Mouse (Mus musculus): ENCODE data around the gene Lmntd1.

Gene Lmntd1

DNA sequence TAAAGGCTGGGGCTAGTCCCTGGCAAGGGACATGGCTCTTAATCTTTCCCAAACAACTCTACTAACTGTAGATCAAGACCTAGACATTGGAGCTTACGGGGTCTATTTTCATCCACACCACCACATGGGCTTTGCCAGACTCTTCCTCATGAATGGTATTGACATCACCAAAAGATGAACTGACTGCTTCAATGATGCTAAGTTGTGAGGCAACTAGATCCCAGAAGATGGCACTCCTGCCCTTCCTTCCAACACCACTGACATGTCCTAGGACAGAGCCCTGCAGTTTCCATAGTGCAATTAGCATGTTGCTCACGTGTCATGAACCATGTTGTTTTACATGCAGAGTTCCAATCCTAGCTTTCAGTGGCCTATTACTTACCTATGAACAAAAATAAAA, 217.6 kb downstream of the Lmntd1 start:
- in situ Hi-C loops (cut with MboI; ENCODE audit: unreplicated experiment in 2 of 2) = no loop called here

DNA sequence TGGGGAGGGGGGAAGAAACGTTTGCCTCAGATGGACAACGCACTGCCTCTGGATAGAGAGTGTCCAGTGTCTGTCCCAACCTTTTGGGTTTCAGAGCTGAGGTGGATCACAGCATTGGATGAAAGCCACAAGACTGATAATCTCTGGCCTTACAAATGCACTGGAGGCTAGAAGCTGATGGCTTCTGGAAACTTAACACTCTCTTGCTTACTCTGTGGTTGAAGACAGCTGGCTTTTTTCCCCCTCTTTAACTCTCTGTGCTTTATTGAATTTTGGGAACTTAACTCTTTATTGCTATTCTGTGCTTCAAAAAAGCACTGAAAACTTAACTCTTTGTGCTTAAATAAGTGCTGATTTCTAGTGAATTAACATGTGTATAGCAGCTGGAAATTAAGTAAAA, 223.7 kb downstream of the Lmntd1 start:
- in situ Hi-C loops (cut with MboI; ENCODE audit: unreplicated experiment in 2 of 2) = no loop called here

DNA sequence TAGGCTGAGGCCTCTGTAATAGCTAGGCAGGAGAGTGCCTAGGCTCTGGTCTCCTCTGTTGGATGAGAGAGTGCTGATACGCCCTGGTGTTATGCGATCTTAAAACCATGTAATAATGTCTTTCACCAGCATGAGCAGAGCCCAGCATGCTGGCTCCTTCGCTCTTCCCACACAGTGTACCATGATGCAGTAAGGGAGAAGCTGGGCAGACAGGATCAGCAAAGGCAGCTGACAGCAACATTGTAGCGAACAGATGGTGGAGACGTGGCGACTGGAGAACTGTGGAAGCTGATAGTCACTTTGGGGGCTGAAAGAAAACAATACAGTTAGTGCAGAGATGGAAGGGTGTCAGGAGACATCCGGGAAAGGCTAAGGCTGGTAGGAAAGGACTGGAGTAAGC, 224.2 kb downstream of the Lmntd1 start:
- in situ Hi-C loops (cut with MboI; ENCODE audit: unreplicated experiment in 2 of 2) = no loop called here

DNA sequence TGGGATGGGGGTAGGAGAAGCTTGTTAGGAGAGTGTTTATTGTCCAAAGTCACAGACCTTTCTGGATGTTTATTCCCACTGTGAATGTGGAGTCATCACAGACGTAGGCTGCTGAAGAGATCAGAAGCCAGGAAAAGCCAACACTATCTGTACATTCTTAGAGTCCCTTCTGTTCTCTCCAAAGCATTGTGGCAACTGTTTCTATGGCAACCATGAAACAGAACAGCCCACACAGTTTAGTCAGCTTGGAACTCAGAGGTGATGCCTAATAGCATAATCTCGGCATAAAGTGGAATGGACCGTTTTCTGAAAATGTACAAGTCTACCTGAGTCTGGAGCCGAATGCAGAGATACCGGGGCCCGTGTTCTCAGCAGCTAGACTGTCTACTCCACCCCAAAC, 226.7 kb downstream of the Lmntd1 start:
- in situ Hi-C loops (cut with MboI; ENCODE audit: unreplicated experiment in 2 of 2) = no loop called here

DNA sequence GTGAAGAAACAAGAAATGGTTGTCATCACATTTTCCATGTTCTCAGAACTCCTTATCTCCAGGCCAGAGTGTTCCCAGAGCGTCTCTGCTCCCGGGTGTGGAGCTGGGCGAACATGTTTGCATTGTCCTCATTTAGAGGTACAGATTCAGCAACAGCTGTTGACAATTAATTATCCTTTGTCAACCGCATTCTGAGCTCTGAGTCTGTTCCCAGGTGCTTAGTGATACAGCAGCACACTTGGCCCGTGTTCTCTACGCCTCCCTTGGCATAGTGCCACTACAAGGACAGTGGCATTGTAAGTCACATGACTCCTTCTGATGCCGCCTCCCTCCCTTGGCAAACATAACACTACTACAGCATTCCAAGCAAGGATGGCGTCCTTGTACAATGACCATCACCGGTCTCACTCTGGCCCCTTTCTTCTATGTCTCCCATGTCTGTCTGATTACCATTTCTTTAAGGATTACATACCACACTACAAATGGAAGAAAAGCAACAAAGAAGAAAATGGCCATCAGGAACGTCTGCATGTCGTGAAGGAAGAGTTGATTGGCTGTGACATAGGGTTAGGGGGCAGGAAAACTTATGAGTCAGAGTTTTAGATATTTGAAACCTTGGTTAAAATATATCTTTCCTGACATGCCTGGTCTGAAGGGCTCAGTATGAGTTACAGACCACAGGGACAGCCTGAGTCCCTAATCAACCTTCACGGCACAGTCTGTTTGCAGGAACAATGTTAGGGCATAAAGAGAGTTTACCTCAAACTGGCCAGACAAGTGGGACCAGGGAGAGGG, 231.3 kb downstream of the Lmntd1 start:
- in situ Hi-C loops (cut with MboI; ENCODE audit: unreplicated experiment in 2 of 2) = no loop called here

DNA sequence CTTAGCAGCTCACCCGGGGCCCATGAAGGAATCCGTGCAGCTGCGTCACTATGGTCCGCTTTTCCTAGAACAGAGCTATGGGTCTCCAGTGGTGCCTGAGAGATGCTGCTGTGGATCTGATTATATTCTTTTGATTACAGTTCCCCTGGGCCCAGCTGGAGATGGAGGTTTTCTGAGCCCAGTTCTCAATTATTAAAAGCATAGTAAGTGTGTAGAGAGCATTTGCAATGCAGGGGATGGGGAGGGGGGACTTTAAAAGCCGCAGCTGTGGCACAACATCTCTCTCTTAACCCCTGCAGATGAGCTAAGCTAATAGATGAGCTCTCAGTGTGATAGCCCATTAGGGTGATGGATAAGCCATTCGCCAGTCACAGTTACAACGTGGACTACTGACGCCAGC, 233.2 kb downstream of the Lmntd1 start:
- in situ Hi-C loops (cut with MboI; ENCODE audit: unreplicated experiment in 2 of 2) = no loop called here

DNA sequence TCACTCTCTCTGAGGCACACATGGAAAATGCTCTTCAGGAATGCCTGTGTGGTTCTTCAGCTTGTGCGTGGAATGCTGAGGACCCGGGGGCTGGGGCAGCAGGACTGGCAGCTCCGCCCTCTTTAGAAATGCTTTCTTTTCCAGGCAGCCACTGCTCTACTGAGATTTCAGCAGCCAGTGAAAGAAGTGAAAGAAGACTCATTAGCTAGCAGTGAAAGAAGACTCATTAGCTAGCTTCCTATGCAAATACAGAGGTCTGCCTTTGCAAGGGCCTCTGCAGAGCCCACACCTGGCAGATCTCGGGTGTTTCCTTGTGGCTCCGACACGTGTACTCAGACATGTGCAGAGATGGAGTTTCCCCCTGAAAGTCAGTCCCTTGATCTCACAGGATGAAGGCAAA, 234.9 kb downstream of the Lmntd1 start:
- in situ Hi-C loops (cut with MboI; ENCODE audit: unreplicated experiment in 2 of 2) = no loop called here

DNA sequence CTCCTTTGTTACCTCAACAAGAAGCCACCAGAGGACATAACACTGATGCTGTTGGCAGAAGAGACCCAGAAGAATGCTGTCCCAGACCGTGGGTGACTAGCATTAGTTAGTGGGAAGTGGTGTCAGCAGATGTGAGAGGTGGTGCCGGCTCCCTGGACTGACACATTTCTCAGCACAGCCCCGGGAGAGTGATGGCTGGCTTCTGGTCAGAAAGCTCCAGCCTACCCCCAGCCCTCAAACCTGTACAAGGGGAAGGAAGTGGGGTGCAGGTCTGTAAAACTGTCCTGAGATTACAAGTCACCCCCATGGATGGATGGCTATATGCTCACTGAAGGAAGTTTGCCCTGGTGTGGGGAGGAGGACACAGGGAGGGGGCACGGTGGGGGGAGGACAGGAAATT, 235.4 kb downstream of the Lmntd1 start:
- in situ Hi-C loops (cut with MboI; ENCODE audit: unreplicated experiment in 2 of 2) = no loop called here

DNA sequence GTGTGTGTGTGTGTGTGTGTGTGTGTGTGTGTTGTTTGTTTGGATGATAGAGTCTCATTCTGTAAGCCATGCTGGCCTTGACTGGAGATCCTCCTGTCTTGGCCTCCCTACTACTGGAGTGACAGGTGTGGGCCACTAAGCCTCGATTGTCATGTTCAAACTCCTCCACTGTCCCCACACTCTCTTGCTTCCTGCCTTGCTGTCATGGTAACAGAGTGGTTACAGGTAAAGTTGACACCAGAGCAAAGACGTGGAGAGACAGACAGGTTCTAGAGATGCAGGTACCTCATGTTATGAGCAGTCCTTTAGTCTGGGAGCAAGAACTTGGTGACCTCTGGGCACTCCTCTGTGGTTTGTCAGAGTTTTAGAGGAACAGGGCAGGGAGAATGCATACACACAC, 239.7 kb downstream of the Lmntd1 start:
- in situ Hi-C loops (cut with MboI; ENCODE audit: unreplicated experiment in 2 of 2) = loop anchor here in 1 of 2 experiments (25.0 kb wide), 2 partner anchors 1238 to 1388 kb away; no protein-coding TSS in a partner anchor

DNA sequence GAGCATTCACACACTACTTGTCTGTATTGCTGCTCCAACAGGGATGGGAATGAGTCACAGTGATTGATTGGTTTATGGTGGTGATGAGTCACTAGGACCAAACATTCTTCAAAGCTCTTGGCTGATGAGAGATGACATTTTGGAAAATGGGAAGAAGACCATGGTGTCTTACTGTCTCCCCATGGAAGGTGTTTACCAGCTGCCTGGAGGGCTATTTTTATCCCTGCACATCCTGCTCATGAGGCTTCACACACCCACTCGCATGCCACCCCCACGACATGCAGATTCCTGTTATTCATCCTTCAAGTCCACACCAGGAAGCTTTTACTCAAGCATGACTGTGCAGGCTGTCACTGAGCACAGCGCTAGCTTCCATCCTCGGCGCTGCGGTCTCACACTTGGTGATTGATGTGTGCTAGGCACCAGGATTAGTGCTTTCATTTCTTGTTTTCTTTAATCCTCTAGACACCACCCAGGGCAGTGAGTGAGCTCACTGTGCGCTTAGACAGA, 240.4 kb downstream of the Lmntd1 start:
- in situ Hi-C loops (cut with MboI; ENCODE audit: unreplicated experiment in 2 of 2) = loop anchor here in 1 of 2 experiments (25.0 kb wide), 2 partner anchors 1239 to 1389 kb away; no protein-coding TSS in a partner anchor

DNA sequence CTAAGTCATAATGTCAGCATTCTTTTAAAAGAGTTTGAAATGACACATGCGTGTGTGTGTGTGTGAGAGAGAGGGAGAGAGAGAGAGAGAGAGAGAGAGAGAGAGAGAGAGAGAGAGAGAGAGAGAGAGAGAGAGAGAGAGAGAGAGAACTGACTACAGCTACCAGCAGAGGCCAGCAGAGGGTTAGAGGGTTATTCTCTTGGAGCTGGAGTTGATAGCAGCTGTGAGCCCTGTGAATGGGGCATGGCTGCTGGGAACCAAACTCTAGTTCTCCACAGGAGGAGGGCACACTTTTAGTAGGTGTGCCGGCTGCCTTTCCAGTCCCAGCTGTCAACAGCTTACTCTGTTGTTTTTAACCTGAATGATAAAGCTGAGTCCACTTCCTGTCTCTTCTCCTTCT, 242.1 kb downstream of the Lmntd1 start:
- in situ Hi-C loops (cut with MboI; ENCODE audit: unreplicated experiment in 2 of 2) = loop anchor here in 1 of 2 experiments (25.0 kb wide), 2 partner anchors 1240 to 1390 kb away; no protein-coding TSS in a partner anchor

DNA sequence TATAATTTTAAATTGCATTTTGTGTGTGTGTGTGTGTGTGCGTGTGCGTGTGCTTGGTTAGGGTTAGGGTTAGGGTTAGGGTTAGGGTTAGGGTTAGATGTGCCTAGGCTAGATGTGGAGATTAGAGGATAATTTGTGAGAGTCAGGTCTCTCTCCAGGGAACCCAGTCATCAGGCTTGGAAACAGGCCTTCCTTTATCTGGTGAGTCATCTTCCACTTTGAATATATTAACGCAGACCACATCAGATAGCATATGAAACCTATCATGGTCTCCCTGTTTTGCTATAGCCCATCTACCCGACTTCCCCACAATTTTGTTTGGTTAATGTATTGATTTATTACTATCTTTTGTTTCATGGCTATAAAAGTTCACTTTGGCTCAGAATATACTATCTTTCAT, 242.5 kb downstream of the Lmntd1 start:
- in situ Hi-C loops (cut with MboI; ENCODE audit: unreplicated experiment in 2 of 2) = loop anchor here in 1 of 2 experiments (25.0 kb wide), 2 partner anchors 1241 to 1391 kb away; no protein-coding TSS in a partner anchor

DNA sequence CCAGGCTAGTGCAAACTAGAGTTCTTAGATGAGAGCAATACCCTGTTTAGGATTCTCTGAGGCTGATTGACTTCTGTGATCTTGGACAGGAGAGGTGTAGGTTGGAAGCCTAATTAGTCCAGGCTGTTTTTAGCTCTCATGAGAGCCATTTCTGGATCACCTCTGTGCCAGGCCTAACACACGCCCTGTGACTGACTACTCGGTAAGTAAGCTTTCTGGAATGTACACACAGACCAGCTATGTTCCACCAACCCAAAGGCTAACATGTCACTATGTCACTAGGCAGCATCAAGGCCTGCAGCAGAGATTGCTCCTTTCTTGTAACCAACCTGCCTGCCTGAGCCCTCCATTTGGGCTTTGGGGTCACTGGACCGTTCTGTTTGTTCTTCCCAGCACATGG, 243.8 kb downstream of the Lmntd1 start:
- in situ Hi-C loops (cut with MboI; ENCODE audit: unreplicated experiment in 2 of 2) = loop anchor here in 1 of 2 experiments (25.0 kb wide), 2 partner anchors 1242 to 1392 kb away; no protein-coding TSS in a partner anchor

DNA sequence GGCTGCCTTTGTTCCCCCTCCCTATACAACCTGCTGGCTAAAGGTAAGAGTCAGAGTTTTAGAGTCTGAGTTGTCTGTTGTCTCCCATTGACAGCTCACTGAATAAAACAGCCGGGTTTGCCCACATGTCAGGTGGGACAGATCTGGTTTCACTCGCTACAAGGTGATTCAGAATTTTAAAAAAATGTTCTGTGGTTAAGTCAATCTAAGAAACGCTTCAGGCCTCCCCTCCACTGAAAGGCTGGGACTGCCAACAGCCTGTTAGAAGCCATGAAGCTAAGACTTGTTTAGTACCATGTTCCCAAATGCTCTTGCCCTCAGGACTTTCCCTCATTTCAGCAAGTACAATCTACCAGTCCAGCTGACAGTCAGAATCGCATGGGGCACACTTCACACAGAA, 244.8 kb downstream of the Lmntd1 start:
- in situ Hi-C loops (cut with MboI; ENCODE audit: unreplicated experiment in 2 of 2) = loop anchor here (10.0 to 25.0 kb wide), 5 partner anchors 426 to 1393 kb away; no protein-coding TSS in a partner anchor

DNA sequence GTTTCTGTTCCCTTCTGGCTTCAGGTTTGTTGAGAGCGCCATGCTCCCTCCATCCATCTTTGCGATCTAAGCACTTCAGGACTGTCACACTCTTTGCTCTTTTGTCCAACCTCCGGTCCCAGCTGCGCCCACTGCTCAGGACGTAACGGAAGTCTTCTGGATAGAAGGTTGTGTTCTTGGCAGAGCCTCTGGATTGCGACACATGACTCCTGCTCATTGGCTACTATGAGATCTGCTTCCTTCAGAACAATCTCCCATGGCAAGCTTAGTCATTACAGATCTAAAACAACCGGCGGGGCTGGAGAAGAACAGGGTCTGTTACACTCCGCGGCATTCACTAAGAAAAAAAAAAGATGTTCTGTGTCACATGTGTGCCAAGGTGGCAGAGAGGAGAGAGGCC, 247.6 kb downstream of the Lmntd1 start:
- in situ Hi-C loops (cut with MboI; ENCODE audit: unreplicated experiment in 2 of 2) = loop anchor here (10.0 to 25.0 kb wide), 5 partner anchors 428 to 1396 kb away; no protein-coding TSS in a partner anchor

DNA sequence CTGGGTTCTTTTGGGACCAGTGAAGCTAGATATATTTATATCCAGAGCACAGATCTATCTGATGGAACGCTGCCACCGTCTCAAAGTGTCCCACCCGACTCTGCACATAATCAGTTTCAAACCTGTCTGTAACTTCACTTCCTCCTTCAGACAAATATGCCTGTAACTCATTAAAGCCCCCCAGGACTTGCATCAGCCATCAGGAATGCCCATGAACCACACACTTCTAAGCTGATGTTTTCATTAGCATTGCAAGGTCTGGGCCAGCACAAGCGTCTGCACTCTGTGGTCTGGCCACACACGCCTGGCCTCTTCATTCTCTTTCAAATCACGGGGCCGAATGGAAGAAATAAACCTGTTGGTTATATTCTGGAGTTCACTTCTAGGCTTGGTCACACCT, 250.4 kb downstream of the Lmntd1 start:
- in situ Hi-C loops (cut with MboI; ENCODE audit: unreplicated experiment in 2 of 2) = loop anchor here (5.0 to 25.0 kb wide), 8 partner anchors 429 to 1399 kb away; no protein-coding TSS in a partner anchor

DNA sequence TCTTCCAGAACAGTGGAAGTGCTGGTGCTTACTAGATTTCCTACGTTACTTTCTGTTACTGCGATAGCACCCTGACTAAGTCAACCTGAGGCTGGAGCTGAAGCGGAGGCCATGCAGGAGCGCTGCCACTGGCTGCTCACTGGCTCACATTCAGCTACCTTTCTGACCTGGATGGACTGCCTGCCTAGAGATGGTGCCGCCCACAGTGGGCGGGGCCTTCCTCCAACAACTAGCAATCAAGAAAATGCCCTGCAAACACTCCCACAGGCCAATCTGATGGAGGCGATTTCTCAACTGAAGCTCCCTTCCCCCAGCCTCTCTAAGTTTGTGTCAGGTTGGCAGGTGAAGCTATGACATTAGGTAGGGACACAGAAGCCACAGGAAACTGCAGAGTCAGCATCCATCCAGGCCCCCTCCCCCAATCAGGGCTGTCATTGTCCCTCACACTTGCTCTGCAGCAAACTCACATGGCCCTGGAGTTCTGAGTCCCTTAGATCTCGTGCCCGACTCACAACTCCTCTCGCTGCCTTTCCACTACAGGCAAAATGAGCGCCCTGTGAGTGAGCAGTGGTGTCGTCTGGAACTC, 252.9 kb downstream of the Lmntd1 start:
- in situ Hi-C loops (cut with MboI; ENCODE audit: unreplicated experiment in 2 of 2) = loop anchor here (5.0 to 25.0 kb wide), 8 partner anchors 431 to 1401 kb away; no protein-coding TSS in a partner anchor

DNA sequence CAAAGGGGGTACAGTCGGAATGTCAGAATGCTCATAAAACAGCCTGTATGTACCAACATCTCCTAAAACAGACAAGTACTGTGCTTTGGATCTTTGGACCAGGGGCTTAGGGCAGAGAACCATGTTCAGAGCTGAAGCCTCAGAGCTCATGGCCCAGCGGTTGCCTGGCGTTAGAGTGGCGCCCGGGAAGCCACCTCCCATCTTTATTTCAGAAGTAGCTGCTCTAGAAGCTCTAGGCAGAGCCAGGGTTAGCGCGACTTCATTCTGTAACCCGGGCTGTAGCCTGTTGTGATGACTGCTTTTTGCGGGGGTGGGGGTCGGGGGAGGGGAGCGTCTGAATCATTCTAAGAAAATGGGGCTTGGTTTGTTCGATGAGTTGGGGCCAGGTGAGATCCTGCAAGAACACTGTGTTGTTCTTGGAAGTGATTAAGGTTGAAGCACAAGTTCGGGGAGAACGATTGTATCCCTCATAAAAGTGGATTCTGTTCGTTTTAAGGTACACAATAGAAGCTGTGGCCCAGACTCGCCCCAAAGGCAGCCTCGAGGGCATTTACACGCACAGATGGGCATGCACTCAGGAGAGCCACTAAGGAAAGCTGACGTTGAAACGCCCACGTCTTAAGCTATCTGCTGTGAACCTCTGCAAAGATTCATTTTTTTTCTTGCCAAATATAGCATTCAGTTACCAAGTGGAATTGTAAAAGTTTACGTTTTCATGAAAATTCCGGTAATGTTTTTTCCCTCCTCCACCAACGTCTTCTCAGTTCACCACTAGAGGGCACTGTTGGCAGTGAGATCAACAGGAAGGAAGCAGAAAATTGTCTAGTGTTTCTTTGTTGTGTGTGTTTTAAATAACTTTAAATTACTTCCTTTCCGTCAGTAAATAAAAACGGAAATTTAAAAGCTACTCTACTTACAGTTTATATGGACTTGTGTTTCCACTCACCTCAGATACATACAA, 254.4 kb downstream of the Lmntd1 start:
- in situ Hi-C loops (cut with MboI; ENCODE audit: unreplicated experiment in 2 of 2) = loop anchor here (5.0 to 25.0 kb wide), 8 partner anchors 433 to 1403 kb away; no protein-coding TSS in a partner anchor

DNA sequence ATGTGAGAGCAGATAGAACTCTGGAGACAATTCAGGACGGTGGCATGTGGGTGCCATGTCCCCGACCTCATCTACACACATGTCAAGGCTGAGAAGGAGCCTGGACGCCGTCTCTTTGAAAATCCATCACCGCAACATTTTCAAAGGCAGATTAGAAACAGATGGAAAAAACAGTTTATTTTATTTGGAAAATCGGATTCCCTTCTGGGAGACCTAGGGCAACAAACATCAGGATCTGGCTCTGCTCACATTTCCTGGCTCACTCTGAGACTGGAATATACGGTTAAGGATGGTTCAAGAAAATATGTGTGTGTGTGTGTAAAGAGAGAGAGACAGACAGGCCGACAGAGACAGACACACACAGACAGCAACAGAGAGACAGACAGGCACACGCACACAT, 256.1 kb downstream of the Lmntd1 start:
- in situ Hi-C loops (cut with MboI; ENCODE audit: unreplicated experiment in 2 of 2) = loop anchor here in 1 of 2 experiments (25.0 kb wide), 2 partner anchors 1254 to 1404 kb away; no protein-coding TSS in a partner anchor

DNA sequence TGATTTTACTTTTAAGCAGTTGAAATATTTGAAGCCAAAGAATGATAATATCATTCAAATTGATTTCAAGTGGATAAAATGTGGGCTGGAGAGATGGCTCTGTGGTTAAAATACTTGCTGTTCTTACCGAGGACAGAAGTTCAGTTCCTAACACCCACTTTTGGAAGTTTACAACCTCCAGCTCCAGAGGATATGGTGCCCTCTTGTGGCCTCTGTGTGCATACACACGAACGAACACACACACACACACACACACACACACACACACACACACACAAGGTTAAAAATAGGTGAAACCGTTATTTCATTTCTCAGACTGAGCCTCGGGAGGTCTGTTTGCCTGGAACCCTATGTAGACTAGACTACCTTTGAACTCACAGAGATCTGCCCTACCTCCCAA, 260.3 kb downstream of the Lmntd1 start:
- in situ Hi-C loops (cut with MboI; ENCODE audit: unreplicated experiment in 2 of 2) = loop anchor here in 1 of 2 experiments (25.0 kb wide), 2 partner anchors 1258 to 1408 kb away; no protein-coding TSS in a partner anchor

Data from v-Abl transformed pro-B cells (cell line).